Mouse (Mus musculus): Measurements from ENCODE around the gene Rnf126.
"Not testable (repeated sequence)": the region's sequence is repeated elsewhere in the genome, so short reads cannot be mapped to it uniquely, and the experiment has no call there.

Gene Rnf126

DNA sequence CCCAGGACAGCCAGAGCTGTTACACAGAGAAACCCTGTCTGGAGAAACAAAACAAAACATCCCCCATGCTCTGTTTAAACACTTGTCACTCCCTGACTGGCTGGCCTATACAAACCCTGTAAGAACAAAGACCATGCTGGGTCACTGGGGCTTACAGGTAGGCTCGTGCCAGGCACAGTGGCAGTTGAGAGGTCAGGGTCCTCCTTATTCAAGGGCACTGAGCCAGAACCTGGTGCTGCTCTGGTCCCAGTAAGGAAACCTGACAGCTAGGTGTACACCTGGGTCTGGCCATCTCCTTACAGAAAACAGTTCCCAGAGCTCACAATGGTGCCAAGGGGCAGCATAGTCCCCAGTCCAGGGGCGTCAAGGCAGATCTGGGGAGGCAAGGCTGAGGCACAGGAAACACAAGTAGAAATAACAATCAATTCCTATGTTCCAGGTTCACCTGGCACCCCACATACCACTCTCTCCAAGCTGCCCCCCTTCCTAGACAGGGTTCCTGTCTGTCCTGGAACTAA is 1.5 kb downstream of the Rnf126 start:
- DNase-seq, result no peak

DNA sequence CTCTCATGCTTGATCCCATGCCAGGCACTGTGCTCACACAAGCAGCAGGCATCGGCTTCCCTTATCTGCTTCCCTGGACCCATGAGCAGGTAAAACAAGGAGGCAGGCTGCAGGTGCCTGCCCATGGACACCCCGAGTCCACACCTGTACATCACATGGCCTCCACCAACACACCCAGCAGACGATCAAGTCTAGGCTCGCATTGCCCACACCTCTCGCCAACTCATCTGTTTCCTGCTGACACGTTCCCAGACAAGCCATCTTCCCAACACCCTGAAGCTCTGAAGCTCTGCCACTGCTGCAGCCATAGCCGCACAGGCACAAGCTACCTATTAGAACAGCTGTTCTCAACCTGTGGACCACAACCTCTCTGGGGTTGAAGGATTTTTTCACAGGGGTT is 2.5 kb downstream of the Rnf126 start:
- no peak for DNase-seq

DNA sequence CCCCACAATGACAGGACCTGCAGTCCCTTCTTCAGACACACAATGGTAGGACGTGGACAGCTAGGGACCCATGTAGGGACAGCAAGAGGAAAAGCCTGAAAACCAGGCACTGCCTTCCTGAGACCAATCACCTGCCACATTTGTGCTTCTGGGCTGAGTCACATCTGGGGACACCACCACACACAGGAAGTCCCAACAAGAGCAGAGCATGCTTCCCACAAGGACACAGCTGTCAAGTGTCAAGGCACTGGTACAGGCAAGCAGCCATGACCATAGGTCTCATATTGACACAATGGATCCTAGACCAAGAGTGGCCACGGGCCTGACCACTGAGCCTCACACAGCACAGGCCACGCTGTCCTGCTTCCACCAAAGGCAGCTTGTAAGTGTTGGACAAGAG is 3.9 kb downstream of the Rnf126 start:
- DNase-seq, result no peak

DNA sequence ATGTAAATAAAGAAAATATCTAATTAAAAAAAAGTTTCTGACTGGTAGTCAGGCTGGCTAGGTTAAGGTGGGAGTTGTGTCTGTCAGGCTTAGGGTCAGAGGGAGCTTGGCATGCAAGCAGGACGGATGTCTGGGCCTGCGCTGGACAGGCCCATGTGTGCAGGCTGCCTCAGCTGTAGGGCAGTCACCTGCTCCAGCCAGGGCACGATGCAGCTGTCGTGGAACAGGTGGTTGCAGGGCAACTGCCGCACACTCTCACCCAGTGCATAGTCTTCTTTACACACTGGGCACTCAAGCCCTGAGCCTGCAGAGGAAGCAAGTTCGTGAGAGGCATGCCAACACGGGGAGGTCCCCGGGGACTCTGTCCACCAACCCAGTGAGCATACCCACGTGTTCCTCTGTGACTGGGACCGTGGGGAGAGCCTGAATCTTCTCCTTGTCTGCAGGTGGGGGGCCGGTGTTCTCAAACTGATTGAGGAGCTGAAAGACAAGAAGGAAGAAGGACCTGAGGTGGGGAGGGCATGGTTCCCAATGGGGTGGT is 6.1 kb downstream of the Rnf126 start:
- no peak for DNase-seq

DNA sequence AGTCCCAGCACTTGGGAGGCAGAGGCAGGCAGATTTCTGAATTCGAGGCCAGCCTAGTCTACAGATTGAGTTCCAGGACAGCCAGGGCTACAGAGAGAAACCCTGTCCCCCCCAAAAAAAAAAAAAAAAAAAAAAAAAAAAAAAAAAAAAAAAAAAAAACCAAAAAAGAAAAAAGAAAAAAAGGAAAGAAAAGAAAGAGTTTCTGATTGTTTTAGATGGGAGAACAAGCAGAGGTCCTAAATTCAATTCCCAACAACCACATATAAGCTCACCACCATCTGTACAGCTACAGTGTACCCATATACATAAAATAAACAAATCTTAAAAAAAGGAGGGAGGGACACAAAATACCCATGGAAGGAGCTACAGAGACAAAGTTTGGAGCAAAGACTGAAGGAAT is 7.1 kb downstream of the Rnf126 start:
- DNase-seq, result not testable (repeated sequence)

DNA sequence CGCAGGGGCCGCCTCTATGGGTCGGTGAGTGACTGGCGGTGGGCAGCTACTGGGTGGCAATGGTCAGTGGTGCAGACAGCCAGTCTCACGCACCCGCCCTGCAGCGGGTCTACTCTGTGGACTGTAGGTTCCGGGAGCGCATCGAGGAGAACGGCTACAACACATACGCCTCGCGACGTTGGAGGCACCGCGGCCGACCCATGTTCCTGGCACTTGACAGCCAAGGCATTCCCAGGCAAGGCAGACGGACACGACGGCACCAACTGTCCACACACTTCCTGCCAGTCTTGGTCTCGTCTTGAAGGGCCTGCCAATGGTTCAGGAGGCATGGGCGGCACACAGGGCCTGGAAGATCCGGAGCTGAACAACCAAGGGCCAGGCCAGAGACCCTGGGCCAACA is 10.1 kb downstream of the Rnf126 start:
- DNase-seq, result no peak

DNA sequence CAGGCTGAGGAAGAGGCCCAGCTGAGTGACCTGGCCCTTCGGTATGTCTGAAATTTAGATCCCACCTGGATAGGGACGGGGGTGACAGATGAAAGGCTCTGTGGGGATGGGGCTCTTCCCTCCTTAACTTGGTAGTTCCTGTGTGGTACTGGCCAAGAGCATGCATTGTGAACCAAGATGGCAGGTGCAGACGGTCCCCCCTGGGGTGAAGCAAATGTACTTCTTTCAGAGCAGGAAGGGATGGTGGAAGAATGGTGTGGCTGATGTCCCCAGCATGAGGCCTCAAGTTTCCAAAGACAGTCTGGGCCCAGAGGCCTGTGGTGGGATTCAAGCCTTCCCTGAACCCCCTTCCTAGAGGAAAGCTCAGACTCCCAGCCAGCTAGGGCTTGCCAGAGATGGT is 10.9 kb downstream of the Rnf126 start:
- DNase-seq, result no peak

DNA sequence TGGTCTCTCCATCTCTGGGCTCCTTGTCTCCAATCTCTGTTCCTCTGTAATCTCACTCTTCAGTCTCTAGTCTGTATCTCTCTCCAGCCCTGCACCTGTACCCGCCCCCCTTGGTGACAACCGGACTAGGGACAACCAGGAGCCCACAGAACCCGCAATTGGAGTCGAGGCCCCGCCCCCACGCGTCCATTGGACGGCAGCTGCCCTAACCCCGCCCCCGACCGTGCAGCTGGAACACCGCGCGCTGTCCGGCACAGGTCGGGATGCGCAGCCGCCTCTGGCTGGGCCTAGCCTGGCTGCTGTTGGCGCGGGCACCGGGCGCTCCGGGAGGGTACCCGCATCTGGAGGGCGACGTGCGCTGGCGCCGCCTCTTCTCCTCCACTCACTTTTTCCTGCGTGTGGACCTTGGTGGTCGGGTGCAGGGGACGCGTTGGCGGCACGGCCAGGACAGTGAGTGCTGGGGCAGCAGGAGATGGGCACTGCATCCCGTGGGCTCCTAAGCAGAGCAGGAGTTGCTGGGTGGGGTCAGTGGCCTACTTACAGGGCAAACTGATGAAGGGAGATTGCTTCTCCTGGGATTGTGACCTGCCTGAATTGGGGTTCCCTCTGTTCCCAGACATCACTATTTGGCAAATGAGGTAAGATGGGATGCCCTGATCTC is 11.8 kb downstream of the Rnf126 start, which contains the start of gene Fgf22:
TSS of gene Fgf22 (plus strand) at position 221 of the 661 bp plus-strand sequence.
- DNase-seq, result peak; percentile 80

DNA sequence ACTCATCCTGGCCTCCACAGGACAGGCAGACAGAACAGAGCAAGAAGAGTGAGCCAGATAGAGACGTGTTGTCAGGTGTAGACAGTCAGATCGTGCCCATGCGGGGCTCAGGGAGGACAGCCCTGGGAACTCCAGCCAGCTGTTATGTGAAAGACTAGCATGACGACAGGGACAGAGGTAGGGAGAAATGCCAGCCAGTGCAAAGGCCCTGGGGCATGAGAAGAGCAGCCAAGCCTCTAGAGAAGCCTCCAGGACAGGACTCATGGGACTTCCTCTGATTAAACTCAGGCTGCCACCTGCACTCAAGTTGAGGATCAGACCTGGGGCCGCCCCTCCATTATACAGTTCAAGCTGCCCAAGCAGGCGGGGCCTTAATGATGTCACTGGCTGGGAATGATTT is 18.3 kb downstream of the Rnf126 start:
- no peak for DNase-seq

DNA sequence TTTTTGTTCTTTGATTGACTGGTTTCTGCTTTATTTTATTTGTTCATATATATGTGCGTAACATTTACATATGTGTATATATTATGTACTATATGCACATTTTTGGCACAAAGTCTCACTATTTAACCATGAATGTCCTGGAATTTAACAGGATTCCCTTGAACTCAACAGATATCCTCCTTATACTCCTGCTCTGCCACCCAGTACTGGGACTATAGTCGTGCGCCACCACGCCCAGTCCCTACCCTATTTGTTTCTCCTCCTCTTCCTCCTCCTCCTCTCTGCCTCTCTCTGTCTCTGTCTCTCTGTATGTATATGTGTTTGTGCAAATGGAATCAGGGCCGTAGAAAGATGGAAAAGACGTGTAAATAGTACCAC is 20.0 kb downstream of the Rnf126 start:
- no peak for DNase-seq

DNA sequence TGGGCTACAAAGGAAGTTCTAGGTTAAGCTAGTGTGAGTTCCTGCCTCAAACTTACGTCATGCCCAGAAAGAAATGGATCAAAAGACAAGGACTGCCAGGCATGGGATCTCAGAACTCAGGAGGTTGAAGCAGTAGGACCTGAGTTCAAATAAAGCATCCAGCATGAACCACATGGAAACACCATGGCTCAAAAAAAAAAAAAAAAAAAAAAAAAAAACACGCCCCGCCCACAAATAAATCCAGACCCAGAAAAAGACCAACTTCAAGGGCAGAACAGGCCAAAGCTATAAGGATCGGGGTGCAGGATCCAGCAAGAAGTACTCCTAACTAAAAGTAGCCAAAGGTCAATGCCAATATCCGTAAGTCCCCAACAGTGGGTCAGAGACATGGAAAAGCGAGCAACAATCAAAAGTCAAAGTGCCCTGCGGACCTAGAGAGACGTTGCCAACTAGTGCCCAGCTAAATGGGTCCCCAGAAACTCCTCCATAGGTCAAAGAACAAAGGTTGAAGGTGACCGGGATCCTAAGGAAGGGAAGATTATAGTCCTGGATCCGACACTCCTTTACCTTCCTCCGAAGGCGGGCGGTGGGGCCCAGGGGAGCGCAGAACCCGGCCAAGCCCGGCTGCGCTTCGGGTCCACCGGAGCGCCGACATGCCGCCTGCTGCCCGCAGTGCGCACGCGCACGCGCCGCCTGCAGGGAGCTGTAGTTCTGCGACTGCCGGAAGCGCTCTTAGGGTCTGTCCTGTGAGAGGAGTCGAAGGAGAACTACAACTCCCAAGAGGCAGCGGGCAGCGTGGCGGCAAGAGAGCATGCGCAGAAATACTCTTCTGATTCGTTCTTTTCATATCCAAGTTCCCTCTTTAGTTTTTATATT is 20.6 kb downstream of the Rnf126 start, which contains the start of gene Polrmt:
TSS of gene Polrmt (minus strand) at position 684 of the 876 bp plus-strand sequence.
- peak; percentile 93 for DNase-seq

DNA sequence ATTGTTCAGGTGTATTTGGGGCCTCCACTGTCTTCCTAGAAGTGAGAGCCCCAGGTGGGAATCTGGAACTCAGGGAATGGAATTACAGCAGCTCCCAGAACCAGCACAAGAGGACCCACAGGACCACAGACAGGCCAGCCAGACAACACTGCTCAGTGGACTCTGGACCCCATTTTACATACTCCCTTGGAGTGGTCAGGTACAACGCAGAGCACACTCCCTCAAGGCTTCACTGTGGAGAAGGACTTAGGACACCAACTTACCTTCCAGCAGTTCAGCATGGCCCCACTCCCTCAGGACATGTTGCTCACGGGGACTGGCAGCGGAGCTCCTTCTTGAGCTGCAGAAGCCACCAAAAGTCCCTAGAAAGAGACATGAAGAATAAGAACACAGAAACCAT is 21.3 kb downstream of the Rnf126 start:
- no peak for DNase-seq

DNA sequence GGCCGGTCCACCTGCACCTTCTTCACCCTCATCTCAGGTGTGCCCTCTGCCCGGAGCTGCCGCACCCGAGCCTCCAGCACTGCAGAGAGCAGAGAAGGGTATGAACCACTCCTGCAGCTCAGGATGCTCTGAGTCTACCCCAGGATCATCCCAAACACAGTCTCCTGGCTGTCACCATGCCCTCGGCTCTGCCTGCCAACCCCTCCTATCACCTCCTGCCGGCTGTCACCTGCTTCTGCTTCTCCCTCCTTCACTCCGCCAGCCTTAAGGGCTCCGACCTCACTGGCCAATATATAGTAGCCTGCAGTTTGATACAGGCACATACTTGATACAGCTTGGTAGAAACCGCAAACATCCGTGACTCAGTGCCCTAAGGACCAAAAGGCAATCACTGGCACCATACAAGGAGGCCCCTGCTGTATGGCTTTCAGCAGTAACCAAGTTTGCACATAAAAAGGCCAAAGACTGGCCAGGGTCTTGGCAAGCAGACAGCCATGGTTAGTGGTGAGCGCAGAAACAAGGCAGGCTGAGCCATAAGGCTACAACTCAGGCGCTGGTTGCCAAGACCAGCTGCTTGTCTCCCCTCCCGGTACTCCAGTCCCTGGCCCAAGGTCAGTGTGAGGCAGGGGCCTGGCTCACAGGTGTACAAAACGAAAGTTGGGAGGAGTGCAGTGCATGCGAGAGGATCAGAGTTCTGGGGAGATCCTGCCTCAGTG is 22.9 kb downstream of the Rnf126 start:
- peak; percentile 59 for DNase-seq

DNA sequence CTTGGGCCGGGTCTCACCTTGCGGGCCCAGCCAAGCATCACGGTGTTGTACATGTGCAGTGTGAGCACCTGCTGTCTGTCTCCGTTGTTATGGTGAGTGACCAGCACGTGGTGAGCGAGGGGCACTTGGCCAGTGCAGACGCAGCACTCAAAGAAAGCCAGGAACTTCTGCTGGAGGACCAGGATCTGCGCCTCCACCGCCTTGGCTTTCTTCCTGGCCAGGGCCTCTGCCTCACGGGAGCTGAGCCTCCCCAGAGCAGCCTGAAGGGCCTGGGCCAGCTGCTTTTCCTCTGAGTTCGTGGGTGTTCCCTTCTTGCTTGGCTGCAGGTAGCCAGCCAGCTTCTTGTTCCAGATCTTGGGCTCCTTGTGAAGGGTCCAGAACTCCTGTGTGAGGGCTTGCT is 23.6 kb downstream of the Rnf126 start:
- no peak for DNase-seq

DNA sequence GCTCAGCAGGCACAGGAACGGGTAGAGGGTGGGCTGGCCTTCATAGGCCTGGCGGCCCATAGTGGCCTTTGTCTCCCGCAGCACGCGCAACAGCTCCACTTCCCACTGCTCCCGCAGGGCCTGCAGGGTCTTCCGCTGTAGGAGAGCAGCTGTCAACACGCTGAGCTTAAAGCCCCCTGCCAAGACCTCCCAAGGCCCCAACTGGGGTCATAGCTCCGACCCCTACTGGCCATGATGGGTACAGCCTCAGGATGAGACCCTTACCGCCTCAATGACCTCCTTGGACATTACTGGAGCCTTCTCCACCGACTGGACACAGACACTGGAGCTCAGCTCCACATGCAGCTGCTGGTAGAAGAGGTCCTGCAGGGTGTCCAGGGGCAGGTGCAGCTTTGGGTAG is 25.9 kb downstream of the Rnf126 start:
- DNase-seq, result no peak

DNA sequence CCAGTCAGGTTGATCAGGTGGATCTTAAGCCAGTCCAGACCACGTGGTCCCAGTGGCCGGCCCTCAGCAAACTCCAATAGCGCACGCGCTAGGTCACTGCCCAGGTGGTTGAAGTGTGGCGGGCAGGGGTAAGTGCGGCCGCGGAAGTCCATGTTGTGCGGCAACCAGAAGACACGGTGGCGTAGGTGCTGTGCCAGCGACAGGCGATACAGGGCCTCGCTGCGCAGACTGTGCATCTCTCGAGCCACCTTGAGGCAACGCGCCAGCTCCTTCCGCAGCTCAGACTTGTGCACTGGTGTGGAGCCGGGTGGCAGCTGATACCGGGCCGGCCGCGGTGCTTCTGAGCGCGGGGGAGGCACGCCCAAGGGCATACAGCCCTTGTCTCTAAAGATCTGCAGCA is 27.5 kb downstream of the Rnf126 start:
- DNase-seq, result no peak

DNA sequence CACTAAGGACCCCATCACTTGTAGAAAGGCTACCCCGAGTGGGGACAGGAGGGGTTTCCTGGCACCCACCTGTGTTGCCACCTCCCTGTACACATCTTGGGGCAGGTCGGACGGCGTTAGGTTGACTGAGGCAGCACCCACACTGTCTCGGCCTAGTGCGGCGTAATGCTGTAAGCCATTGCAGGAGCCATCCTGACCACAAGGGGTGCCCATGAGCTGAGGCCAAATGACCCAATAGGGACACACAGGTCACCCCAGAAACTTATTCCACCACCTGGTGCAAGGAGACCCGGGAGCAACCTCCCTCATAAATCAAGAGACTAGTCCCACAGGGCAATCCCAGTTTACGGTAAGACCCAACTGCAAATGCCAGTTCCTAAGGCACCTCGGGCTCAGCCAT is 28.5 kb downstream of the Rnf126 start:
- DNase-seq, result no peak

DNA sequence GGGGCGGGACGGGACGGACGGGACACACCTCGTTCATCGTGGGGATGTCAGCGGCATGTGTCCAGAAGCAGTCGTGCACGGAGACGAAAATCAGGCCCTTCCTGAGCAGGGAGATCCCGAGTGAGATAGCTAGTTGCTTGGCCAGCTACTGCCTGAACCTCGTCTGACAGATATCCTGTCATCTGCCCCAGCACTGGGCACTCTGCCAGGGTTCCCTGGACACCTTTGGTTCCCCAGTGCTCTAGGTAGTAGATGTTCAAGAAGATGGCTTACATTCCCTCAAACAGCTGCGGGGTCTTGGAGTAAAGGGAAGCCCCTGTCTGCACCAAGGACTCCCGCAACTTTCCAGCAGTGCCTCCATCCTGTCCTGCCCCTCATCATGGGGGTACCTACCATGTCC is 30.0 kb downstream of the Rnf126 start:
- DNase-seq, result no peak

DNA sequence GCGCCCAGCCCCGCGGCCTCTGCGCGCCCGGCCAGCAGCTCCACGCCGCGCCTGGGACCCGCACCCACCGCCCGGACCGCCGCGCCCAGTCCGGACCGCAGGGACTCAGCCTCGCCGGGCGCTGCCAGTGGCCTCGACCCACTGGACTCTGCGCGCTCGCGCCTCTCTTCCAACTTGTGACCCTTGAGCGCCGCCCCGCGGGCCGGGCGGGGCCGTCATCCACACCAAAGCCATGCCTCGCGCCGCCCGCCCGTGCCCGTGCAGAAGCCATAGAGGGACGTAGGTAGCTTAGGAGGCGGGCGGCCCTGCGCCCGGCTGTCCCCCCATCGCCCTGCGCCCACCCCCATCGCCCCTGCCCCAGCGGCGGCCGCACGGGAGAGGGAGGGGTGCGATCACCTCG is 31.4 kb downstream of the Rnf126 start:
- DNase-seq, result no peak

DNA sequence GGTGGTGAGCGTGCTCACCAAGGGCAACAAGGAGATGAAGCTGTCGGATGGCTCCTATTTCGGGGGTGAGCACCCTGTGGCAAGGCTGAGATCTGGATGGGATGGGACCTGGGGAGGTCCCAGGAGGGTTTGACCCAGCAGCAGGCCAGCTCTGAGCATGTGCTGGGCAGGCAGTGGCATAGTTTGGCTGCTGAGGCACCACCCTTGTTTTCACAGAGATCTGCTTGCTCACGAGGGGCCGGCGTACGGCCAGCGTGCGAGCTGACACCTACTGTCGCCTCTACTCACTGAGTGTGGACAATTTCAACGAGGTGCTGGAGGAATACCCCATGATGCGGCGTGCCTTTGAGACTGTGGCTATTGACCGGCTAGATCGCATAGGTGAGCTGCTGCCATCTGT is 32.9 kb downstream of the Rnf126 start:
- no peak for DNase-seq

DNA sequence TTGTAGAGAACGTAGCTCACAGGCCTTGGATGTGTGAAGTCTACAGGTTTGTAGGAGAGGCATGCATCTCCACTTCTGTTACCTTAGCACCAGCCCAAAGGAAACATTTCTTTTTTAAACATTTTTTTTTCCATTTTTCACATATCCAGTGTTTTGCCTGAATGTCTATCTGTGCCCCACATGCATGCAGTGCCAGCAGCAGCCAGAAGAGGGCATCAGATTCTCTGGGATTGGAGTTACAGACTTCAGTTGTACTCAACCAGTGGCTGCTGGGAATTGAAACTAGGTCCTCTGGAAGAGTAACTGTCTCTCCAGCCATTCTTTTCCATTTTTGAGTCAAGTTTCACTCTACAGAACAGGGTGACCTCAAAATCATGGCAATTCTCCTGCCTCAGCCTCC is 34.3 kb downstream of the Rnf126 start:
- DNase-seq, result no peak

DNA sequence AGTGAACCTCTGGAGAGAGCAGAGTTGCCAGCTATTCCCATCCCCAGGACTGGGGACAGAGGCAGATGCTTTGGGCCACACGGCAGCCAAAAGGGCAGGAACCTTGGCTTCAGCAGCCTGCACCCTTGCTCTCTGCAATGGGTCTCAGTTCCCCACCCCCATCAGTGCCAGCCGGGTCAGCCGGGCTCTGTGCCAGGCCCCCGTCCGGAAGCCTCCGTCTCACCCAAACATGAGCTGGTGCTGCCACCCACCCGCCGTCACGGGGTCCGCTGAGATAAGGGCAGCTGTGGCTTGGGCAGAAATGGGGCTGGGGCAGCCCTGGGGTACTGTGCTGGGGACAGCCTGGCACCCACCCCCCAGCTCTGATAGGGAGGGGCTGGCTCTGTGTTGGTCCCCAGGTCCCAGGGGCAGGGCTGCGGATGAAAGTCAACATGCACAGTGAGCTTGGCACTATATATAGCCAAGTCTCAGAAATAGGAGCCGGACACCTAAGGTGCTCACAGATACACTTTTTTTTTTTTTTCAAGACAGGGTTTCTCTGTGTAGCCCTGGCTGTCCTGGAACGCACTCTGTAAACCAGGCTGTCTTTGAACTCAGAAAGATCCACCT is 37.3 kb downstream of the Rnf126 start:
- no peak for DNase-seq

All from cerebellum, adult 8-10 months (tissue).